Mouse (Mus musculus): ENCODE measurements around the gene Arhgap18.

Arhgap18 gene

DNA sequence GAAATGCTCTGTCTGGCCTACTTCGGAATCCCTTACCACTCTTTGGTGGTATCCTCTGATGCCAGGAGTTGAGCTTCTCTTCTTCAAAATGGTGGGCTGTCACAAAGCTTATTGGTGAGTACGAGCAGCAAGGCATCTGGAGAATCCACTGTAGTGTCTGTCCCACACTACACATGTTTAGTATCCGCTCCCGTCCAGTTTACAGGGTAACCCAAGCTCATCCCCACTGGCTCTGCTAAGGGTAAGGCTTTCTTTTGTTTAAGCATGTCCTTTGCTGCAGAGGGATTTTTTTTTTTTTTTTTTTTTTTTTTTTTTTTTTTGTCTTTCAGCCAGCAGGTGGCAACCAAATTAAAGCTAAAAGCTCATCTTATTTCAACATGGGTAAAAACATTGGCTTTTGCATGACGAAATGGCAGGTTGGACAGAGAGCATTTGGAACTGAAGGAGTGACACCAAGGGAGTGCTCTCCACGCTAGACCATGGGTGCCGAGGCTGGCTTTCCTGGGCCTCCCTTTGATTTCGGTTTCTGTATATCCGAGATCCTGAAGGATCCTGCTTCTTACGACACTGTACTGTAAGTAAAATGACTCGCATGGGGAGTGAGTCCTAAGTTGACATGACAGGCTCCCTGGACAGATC, at the start of gene Arhgap18:
Arhgap18 (plus strand) TSS at position 493 of the 639 bp plus-strand sequence.
- DNase-seq (ENCODE audit: low read depth): peak; percentile 90

DNA sequence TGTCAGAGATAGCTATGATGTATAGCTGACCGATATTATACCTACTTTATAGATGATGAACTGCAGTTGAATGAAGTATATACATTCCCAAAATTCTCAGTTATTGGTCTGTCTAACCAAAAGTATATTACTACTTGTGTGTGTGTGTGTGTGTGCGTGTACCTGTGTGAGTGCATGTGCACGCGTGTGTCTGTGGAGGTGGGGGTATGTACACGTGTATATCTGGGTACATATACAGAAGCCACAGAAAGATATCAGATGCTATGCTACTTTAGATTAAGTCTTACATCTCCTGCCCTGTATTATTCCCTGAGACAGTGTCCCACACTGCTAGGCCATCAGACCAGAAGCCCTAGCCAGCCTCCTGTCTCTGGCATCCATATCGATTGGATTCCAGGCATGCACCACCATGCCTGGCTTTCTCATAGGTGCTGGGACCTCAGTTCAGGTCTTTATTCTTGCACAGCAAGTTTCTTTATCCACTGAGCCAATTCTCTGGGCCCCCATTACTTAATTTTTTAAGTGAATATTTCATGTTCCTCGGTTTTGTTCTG, 42.7 kb upstream of the Arhgap18 start:
- no peak for DNase-seq (ENCODE audit: low read depth)

DNA sequence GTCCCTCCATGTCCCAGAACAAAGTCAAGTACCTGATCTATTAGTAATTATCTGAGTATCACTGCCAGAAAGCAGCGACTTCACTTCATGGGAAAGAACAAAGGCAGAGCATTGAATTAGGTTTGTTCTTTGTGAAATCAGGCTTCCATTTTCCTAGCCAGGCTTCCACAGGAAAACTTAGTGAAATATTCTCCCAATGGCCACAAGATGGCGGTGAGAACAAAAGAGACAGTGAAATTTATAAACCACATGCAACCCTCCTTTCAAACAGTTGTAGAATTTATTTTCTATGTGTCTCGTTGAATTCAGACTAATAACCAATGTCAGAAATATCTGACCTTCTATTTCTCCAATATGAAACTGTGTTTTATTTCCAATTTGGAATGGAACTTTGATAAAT, 42.2 kb upstream of the Arhgap18 start:
- peak; percentile 73 for DNase-seq (ENCODE audit: low read depth)

DNA sequence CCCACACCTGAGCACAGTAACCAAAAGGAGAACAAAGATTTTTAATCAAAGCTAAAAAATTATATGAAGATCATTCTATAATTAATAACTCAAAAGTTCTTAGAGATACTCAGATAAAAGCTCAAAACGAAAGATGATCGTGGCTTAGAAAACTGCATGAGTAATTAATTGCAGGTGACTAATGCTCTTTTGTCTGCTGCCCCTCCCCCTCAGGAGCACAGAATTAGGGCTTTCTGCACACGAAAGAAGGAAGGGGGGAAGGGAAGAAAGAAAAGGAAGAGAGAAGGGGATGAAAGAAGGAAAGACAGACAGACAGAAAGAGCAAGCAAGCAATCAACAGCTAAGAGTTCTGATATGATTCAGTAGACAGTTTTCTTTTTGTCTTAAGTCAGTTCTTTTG, 39.2 kb upstream of the Arhgap18 start:
- no peak for DNase-seq (ENCODE audit: low read depth)

DNA sequence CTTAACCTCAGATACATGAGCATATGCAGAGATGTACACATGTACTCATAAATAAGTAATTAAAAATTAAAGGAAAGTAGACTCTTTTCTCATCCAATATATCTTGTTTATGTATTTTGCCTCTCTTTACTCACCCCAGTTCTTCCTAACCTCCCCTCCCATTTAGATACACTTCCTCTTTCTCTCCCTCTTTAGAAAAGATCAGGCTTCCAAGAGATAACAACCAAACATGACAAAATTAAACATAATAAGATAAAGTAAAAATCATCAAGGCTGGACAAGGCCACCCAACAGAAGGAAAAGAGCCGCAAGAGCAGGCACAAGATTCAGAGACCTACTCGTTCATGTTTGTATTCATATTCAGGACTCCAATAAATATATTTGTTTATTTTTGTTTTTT, 28.5 kb upstream of the Arhgap18 start:
- DNase-seq (ENCODE audit: low read depth): no peak

DNA sequence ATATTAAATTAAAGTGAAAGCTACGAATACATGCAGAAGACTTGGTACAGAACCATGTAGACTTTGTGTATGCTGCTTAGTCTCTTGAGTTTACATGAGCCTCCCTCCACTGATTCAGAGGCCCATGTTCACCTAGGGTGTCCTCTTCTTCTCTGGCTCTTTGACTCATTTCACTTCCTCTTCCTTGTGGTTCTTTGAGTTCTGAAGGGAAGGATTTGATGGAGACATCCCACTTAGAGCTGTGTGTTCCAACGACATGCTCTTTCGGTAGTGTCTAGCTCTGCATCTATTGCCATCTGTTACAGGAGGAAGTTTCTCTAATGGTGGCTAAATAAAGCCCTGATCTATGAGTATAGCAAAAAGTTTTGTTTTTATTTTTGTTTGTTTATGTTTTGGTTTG, 28.0 kb upstream of the Arhgap18 start:
- DNase-seq (ENCODE audit: low read depth): no peak

DNA sequence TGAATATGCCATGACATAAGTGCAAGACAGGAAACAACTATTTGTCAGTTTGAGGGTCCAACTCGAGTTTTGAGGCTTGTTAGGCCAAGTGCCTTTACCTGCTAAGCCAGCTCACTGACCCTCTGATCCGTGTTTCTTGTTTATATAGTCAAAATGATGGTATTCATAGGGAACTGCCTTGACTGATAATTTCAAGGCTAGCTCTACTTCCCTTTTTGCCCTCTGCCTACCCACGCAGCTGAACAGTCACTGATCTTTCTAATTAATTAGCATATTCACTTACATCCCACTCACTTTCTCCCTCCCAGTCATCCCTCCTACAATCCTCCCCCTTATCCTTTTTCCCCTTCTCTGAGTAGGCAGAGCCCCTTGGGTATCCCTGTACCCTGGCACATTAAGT, 2.4 kb upstream of the Arhgap18 start:
- no peak for DNase-seq (ENCODE audit: low read depth)

DNA sequence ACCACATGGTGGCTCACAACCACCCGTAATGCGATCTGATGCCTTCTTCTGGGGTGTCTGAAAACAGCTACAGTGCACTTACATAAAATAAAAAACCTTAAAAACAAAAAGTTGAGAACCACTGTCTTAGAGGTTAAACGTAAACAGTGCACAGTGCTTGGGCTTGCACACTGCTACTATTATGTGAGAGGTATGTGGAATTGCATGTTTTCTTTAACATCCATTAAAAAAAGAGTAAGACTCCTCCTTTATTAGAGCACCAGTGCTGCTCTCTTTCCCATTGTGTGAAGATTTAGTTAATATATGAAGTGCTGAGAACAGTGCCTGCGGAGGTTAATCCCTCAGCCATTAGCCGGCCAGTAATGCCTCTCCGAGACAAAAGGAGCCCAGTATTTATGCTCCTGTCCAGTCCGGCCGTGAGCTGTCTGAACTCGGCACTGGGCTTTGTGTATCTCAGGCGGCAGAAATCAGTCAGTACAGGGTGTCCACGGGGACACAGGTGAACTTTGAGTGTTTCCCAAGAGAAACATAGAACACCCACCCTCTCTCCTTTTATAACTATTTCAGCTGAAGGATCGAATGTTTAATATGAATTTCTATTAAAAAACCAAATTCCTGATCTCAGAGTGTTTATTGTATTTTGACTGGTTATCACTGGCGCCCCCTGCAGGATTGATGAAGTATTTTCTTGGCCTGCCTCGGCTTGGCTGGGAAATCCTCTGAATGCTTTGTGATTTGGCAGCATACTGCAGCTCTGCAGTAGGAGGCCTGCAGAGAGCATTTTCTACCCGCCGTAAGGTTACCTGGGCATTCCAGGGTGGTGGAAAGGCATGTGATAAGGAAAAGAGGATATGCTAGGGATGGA, 925 bp upstream of the Arhgap18 start:
- peak; percentile 93 for DNase-seq (ENCODE audit: low read depth)

DNA sequence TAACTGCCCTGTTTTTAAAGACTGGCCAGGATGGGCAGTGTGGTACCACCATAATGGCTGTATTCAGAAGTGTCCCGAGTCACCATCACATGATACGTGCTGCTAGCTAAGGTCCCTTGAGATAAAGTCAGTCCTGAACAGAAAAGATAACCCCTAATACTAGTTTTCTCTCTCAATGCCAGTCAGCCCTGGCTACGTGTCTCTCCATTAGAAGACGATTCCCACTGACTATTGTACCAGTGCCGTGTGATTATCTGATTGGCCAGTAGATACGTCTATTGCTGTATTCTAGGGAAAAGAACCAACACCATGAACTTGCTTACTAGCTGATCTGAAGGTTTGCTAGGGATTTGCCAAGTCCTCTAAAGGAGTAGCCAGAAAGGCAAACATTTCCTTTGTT, 785 bp downstream of the Arhgap18 start:
- DNase-seq (ENCODE audit: low read depth): no peak

DNA sequence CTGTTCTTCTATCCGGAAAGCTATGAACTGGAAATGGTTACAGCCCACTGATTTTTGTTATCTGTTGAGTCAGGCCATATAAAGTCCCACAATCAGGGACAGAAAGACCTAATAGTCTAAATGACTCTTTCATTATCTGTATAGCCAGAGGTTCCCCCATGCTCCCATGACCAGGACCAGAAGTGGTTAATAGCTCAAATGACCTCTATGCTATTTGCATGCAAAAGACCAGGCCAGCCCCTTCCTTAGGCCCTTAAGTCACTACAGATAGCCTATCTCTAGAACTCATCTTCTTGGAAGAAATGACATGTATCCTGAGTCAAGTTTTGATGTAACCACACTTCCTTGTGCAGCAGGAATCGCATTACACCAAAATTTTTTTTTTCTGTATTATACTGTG, 4.0 kb downstream of the Arhgap18 start:
- peak; percentile 96 for DNase-seq (ENCODE audit: low read depth)

DNA sequence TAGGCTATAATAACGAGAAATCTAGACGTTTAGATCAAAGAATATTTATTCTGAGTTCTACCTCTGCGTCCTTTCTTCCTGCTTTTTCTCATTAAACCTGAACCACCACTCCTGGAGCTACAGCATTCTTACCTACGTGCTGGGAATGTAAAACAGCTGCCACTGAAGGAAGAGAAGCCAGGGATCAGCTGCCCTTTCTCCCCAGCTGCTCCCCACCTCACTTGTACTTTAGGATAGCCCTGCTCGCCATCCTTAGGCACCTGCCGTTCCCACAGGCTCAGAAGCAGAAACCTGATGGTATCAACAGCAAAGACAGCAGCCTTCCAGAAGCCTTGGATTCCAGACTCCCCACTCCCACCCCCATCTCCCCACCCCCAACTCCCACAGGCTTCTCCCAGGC, 6.2 kb downstream of the Arhgap18 start:
- no peak for DNase-seq (ENCODE audit: low read depth)

DNA sequence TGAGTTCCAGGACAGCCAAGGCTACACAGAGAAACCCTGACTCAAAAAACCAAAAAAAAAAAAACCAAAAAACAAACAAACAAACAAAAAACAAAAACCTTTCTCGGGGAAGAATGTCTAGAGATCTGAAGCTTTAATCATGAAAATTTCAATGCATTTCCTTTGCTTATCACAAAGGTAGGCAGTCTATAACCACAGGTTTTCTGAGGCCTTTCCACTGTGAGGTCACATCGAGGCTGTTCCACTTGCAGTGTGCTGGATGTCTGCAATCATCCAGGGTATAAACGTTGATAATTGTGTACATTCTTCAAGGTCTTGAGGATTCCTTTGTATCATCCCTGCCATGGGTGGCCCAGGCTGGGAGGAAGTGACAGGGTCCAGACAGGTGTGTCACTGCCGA, 7.9 kb downstream of the Arhgap18 start:
- DNase-seq (ENCODE audit: low read depth): no peak

DNA sequence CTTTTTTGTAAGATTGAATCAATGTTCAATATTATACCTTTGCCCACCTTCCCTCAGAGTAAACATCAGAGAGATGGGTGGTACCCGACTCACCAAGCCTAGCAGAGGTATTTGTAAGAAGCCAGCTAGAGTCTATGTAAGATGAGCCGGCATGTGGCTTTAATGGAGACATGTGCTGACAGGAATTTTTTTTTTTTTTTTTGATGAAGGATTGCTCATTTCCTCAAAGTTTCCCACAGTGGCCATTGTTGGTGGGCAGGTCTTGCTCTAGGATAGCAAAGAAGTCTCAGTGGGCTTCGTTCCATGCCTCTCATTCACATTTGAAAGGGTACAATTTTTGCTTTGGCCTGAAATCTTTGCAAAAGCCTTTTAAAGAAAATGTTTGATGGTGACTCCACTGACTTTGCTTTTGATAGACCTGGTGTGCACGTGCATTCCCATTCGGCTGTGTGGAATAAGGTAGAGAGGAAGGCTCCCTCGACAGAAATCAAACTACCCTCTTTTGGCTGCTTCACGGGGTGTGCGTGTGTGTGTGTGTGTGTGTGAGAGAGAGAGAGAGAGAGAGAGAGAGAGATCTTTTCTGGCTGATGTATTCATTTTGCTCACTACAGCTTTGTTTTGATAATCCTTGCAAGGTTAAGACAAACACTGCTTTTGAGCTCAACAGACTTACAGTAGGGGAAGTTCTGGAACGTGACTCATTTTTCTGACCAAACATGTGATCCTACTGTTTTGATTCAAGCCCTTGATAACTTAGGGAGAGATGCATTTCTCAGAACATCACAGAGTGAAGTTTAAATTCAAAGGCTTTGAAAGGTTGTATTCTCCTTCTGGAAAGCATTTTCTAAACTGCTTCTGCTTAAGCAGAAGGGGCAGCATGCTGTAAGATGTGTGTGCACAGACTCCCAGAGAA, 9.0 kb downstream of the Arhgap18 start:
- peak; percentile 88 for DNase-seq (ENCODE audit: low read depth)

DNA sequence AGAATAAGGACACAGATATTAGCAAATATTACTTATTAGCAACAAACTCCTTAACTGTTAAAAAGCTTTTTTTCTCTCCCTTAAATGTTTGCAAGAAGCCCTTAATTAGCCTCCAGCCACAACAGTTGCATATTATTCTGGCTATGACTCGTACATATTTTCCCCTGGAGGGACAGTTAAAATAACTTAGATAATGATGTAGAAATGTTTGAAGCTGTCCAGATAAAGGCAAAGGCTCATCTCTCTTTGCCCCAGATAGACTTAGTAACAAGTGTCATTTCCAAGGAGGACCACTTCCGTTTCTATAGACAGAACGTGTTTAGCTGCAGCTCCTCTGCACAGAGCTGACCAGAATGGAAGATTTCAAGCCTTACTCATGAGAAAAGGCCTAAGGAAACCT, 14.0 kb downstream of the Arhgap18 start:
- DNase-seq (ENCODE audit: low read depth): no peak

DNA sequence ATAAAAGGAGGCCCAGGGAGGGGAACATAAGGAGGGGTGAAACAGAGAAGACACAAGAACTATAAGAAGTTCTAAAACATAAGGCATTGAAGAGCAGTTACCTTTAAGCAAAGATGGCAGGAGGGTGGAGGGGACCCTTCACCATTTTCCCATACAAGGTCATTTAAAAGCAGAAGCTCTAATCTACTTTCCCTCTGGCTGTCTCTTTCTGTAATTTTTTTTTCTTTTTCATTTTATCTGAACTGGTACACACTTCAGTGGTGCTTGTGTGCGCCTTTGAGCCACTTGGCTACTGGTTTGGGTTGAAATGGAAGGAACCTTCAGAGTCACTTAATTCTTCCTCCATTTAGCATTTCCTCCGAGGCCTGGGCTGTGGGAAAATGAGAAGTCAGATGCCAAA, 15.7 kb downstream of the Arhgap18 start:
- no peak for DNase-seq (ENCODE audit: low read depth)

DNA sequence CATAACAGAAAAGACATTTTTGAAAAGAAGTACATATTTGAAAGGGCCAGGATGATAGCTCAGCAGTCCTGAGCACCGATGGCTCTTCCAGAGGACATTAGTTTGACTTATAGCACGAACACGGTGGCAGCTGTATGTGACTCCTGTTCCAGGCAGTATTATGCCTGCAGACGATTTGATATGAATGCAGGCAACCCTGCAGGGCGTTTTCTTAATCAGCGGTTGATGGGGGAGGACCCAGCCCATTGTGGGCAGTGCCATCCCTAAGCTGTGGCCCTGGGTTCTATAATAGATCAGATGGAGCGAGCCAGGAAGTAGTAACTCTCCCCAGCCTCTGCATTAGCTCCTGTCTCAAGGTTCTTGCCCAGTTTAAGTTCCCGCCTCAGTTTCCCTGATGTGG, 16.8 kb downstream of the Arhgap18 start:
- DNase-seq (ENCODE audit: low read depth): no peak

DNA sequence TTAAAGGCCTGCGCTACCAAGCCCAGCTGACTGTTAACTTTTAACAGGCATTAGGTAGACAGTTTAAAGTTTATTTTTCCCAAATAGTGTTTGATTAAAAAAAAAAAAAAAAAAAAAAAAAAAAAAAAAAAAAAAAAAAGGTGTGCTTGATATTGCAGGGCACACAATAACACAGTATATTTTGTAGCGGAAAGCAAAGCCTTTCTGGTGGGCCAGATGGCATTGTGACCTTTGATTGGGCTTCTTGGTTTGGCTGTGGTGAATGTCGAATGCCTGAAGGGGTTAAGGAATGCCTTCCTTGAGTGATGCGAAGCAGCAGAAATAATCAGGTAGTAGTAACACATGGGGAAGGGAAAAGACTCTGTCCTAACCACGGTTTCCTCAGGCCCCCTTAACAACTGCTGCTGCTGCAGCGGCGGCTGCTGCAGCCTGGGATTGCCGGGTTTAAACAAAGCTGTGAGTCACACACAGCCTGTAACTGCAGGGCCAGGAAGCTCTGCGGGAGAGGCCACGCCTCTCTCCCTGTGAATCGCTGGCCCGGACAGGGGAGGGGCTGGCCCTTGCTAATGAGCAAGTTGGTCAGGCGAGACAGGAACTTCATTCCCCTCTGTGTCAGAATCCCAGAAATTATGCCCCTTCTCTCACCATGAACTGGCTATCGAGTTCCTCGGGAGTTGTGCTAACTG, 18.9 kb downstream of the Arhgap18 start:
- DNase-seq (ENCODE audit: low read depth): peak; percentile 97

DNA sequence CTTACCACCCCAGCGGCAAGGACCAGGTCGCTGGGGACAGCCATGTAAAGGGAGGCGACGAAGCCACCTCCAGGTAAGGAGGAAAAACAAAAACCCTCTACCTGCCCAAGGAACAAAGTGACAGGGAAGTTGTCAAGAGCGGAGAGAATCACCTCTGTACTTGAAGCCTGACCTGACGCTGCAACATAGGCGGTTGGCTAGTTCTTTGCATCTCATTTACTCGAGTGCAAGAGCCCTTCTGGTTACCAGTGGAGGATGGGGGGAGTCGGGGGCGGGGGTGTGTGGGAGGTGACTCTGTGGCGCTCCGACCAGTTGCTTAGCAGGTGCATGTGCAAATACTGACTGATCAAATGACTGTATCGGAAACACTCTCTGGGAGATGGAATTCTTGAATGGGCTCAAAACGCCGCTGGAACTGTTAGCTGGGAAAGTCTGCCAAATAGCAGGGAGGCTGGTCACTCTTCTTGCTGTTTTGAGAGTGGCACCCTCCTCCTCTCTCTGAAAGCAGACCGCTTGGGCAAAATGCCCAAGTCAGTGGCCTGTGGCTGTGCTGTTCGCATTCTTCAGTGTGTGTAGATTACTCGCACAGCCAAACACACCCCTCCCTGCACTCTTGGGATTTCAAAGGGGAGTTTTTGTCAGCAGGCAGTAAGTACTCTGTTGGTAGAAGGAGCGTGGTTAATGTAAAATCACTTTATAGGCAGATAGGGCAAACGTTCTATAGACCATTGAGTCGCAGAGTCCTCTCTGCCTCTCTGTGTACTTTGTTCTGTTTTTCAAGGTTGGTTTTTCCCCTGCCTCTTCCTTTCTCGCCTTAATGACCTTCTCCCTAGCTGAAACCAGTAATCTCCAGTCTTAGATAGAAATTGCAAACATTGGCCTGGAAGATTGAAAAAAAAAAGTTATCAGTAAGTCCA, 19.7 kb downstream of the Arhgap18 start:
- peak; percentile 91 for DNase-seq (ENCODE audit: low read depth)

DNA sequence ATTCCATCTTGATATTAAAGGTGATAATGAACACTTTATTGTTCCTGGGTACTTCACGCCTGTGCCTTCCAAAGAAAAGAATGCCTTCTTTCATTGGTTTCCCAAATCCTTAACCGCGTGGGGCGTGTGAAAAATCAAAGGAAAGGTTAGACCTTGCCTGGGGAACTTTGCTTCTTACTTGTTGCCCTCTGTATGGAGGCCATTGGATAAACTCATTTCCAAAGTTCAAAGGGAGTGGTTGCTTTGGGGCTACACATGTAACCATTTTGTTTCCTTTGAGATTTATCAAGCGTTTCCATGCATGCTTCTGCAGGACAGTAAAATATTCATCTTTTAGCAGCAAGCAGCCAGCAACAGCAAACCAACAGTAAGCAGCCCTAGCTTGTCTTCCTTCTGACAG, 20.3 kb downstream of the Arhgap18 start:
- peak; percentile 35 for DNase-seq (ENCODE audit: low read depth)

DNA sequence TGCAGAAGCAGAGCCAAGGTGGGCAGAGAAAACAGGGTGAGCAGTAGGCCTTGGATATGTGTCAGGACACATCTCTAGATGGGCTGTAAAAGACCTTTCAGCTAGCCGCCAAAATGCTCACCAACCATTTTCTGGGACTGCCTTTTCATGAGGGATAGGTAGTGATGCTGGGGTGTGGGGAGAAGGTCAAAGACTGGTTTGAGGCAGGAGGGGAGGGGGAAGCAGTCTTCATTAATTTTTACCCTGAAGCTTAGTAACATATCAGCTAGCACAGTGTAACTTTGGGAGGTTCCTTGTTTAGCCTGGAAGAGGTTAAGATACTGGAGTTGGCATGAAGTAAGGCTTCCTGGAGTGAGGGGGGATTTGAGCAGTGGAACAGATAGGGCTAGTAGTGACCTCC, 21.0 kb downstream of the Arhgap18 start:
- no peak for DNase-seq (ENCODE audit: low read depth)

DNA sequence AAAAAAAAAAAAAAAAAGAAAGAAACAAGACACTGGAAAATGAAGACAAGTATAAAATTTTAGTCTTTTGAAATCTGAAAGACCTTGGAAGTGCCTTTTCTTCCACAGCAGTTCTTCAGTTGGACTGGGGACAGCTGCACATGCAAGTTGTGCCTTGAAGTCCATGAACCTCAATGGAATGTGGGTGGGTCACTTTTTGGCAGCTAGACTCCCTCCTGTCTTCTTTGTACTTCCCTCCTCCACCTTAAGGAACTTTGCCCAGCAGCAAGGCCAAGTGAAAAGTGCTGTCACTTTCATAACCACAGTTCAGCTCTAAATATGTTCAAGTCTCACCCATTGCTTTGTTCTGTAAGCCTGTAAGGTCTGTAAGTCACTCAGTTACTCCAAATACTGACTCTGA, 23.2 kb downstream of the Arhgap18 start:
- no peak for DNase-seq (ENCODE audit: low read depth)
